Mouse (Mus musculus) bone marrow, adult 2 months (tissue): ENCODE data around the gene Liph.

Source experiments
- CTCF ChIP-seq: fragments of 200-500 bp; IDR thresholded peaks from 2 replicates; pipeline ENCODE4 v1.5.1; 2011; ENCODE audit warnings: low read length, control low read depth; ENCODE audit not compliant: control insufficient read depth, insufficient read depth
- POLR2A ChIP-seq: fragments of 200-500 bp; IDR thresholded peaks from 2 replicates; pipeline ENCODE4 v1.6.1; 2011; ENCODE audit warnings: low read depth, mild to moderate bottlenecking, control low read depth, low read length, borderline replicate concordance; ENCODE audit not compliant: control insufficient read depth

- no peak for TF ChIP-seq POLR2A
- no peak for TF ChIP-seq CTCF
Measured at GRCm38 (mm10) chr16:21955591-21955990, 39.9 kb downstream of the Liph start.
